Mouse (Mus musculus): Measurements from ENCODE around the gene Rims1. TPM values are rescaled to one million over a fixed set of nuclear protein-coding genes. Genes with fewer than 3 reads are reported as not detected.

Gene Rims1
- polyA plus RNA-seq, 1 experiment from 2014 or later, result 0.24 TPM

GRCm38 (mm10) chr1:22260291-22260690 is 545.5 kb downstream of the Rims1 start:
- H3K27ac ChIP-seq, result no peak overlapping the region
- no peaks in the 10 kb centered on the region for H3K27me3 ChIP-seq (replicated peaks)
- H3K36me3 ChIP-seq, result no peaks in the 10 kb centered on the region
- H3K4me1 ChIP-seq, result no peaks in the 10 kb centered on the region
- H3K9me3 ChIP-seq (replicated peaks), result no peaks in the 10 kb centered on the region
- no peak overlapping the region for H3K9ac ChIP-seq
- no peak overlapping the region for H3K4me2 ChIP-seq
- WGBS (ENCODE audit: insufficient replicate concordance), result 83% methylated on average over 2 of the region's 2 CpGs
- ATAC-seq, result no peak
- H3K4me3 ChIP-seq, result no peak overlapping the region

GRCm38 (mm10) chr1:22258356-22258755 is 547.4 kb downstream of the Rims1 start:
- whole genome bisulfite sequencing (ENCODE audit: insufficient replicate concordance), result 63% methylated on average over 4 of the region's 4 CpGs
- no peak overlapping the region for H3K4me2 ChIP-seq
- no peaks in the 10 kb centered on the region for H3K36me3 ChIP-seq
- H3K4me3 ChIP-seq, result no peak overlapping the region
- H3K27me3 ChIP-seq (replicated peaks), result no peaks in the 10 kb centered on the region
- H3K9me3 ChIP-seq (replicated peaks), result no peaks in the 10 kb centered on the region
- H3K4me1 ChIP-seq, result no peaks in the 10 kb centered on the region
- ATAC-seq, result no peak
- no peak overlapping the region for H3K27ac ChIP-seq
- H3K9ac ChIP-seq, result no peak overlapping the region

- ATAC-seq, result no peak
These were observed 551.5 kb downstream of the Rims1 start for GRCm38 (mm10) chr1:22254278-22254677.

GRCm38 (mm10) chr1:22252873-22253272 is 552.9 kb downstream of the Rims1 start:
- ATAC-seq, result no peak
- H3K4me3 ChIP-seq, result no peak overlapping the region
- H3K9me3 ChIP-seq (replicated peaks), result no peaks in the 10 kb centered on the region
- H3K27ac ChIP-seq, result no peak overlapping the region
- no peaks in the 10 kb centered on the region for H3K4me1 ChIP-seq
- no peak overlapping the region for H3K9ac ChIP-seq
- no peaks in the 10 kb centered on the region for H3K27me3 ChIP-seq (replicated peaks)
- H3K4me2 ChIP-seq, result no peak overlapping the region
- H3K36me3 ChIP-seq, result no peaks in the 10 kb centered on the region

More at GRCm38 (mm10) chr1:22254278-22254677, 551.5 kb downstream of the Rims1 start:
- no peaks in the 10 kb centered on the region for H3K4me1 ChIP-seq
- no peak overlapping the region for H3K27ac ChIP-seq
- no peak overlapping the region for H3K4me3 ChIP-seq
- H3K9me3 ChIP-seq (replicated peaks), result no peaks in the 10 kb centered on the region
- H3K27me3 ChIP-seq (replicated peaks), result no peaks in the 10 kb centered on the region
- H3K36me3 ChIP-seq, result no peaks in the 10 kb centered on the region
- no peak overlapping the region for H3K9ac ChIP-seq
- 62% methylated on average over 2 of the region's 2 CpGs for WGBS (ENCODE audit: insufficient replicate concordance)
- H3K4me2 ChIP-seq, result no peak overlapping the region

GRCm38 (mm10) chr1:22248898-22249386 is 556.9 kb downstream of the Rims1 start:
- no peak overlapping the region for H3K4me3 ChIP-seq
- H3K27ac ChIP-seq, result no peak overlapping the region
- H3K4me2 ChIP-seq, result no peak overlapping the region
- H3K27me3 ChIP-seq (replicated peaks), result no peaks in the 10 kb centered on the region
- H3K36me3 ChIP-seq, result no peaks in the 10 kb centered on the region
- H3K4me1 ChIP-seq, result no peaks in the 10 kb centered on the region
- no peak overlapping the region for H3K9ac ChIP-seq
- no peaks in the 10 kb centered on the region for H3K9me3 ChIP-seq (replicated peaks)
- no peak for ATAC-seq

- no peaks in the 10 kb centered on the region for H3K27me3 ChIP-seq (replicated peaks)
- H3K4me1 ChIP-seq, result no peaks in the 10 kb centered on the region
- WGBS (ENCODE audit: insufficient replicate concordance), result 65% methylated on average over 2 of the region's 2 CpGs
- no peak for ATAC-seq
- H3K27ac ChIP-seq, result no peak overlapping the region
- no peaks in the 10 kb centered on the region for H3K36me3 ChIP-seq
- H3K9me3 ChIP-seq (replicated peaks), result no peaks in the 10 kb centered on the region
- no peak overlapping the region for H3K4me2 ChIP-seq
- H3K4me3 ChIP-seq, result no peak overlapping the region
- no peak overlapping the region for H3K9ac ChIP-seq
These were observed 560.0 kb downstream of the Rims1 start for GRCm38 (mm10) chr1:22245748-22246147.
